Mouse (Mus musculus): ENCODE data around the gene Scamp2. TPM values are rescaled to one million over a fixed set of nuclear protein-coding genes. Genes with fewer than 3 reads are reported as not detected.

Gene Scamp2
- total RNA-seq, 2 experiments from 2014 or later = 42.9 to 48.5 TPM

DNA sequence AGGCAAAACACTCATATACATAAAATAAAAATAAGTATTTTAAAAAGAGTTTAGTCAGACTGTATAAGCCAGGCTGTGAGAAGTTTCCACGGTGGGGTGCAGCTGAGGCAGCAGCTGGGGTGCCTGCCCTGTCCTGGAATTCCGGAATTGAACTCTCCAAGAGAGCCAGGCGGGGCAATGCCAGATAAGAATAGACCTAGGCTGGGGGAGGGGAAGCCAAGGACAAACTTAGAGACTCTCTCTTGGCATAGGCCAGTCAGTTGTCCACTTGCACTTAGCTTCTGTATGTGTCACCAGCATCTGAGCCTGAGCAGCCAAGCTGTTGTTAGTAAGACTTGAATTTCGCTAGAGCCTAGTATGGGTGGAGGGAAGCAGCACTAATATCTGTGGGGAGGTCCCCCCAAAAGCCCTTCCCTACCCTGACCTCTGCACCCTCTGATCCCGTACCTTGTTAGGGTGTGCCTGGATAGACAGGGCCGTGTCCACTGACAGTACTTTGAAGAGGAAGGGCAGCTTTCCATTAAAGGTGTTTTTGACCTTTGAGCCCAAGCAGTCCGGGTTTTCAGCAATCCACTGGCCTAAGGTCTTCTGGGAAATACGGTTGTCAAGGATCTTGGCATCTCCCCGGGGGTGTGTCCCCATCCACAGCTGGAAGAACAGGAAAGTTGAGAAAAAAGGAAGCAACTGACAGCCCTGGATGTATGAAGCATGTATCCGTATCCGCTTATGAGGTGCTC, 10.4 kb upstream of the Scamp2 start:
- DNase-seq = peak; percentile 76

DNA sequence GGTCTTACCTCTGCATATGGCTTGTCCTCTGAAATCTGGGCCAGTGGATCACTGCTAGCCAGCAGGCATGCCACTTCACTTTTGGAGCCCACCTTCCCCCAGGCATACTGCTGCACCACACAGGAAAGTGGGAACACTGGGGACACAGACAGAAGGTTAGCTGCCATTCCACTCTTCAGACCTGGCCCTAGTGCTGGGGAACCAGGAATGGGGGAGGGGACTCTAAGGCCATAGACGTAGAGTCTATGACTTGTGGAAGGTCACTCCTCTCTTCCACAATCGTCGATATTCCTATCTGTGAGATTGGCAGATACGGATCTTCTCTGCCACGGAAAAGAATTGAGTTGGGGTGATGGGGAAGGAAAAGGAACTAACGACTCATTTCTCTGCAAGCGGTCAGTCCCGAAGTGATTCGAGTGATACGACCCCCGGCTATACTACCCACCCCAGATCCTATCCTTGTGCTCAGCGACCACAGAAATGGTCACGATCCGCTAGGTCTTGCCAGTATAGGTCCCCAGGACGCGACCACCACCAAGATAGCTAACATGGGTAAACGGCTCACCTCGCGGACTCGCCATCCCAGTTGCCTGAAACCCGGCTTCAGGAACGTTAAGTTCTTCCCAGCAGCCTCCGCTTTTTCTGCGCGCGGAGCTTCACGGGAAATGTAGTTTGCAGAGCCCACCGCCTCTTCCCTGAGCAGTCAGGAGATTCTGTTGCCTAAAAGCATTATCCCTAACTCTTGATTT, 8.4 kb upstream of the Scamp2 start, which contains the start of gene Mpi:
Gene Mpi, minus strand, starts transcription at position 625 of the 749 bp plus-strand sequence.
- peak; percentile 82 for DNase-seq

DNA sequence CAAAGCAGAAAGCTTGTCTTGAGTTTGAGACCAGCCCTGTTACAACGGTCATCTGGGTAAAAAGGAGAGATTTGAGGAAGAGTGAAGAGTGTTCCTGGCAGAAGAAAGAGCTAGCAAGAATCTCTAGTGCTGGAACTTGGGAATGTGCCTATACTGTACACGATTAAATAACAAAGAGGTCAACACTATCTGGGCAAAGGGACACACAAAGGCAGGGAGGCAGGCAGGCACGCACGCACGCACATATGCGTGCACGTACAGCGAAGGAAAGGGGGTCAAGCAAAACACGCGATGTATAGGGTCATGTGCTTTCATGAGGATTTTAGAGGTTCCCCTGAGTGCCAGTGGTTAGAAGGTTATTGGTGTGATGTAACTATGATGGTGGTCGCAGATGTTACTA, 7.6 kb upstream of the Scamp2 start:
- DNase-seq = no peak

DNA sequence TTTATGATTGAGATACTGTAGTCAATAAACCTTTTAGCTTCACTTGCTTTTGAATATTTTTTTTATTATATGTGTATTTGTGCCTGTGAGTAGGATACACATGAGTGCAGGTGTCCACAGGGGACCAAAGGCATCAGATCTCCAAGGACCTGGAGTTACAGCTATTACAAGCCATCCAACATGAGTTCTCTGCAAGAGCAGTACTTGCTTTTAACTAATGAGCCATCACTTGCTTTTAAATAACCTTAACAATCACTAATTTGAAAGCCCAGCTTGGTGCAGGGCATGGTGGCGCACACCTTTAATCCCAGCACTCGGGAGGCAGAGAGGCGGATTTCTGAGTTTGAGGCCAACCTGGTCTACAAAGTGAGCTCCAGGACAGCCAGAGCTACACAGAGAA, 6.0 kb upstream of the Scamp2 start:
- DNase-seq = no peak

DNA sequence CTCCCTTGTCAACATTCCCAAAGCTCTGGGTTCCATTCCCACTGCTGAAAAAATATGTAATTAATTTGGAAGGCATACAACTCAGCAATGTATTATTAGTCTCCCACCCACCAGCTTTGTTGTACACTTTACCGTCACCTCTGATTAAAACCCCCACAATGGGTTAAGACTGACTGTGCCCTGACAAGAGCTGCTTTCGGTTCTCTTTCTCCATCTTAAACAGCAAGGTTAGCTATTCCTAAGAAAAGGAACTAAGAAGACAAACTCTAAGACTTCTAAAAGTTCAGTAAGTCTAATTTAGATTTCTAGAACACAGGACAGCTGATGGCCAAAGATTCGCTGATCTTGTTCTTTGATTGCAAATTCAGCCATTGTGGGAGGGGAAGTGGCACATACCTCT, 3.5 kb upstream of the Scamp2 start:
- no peak for DNase-seq

DNA sequence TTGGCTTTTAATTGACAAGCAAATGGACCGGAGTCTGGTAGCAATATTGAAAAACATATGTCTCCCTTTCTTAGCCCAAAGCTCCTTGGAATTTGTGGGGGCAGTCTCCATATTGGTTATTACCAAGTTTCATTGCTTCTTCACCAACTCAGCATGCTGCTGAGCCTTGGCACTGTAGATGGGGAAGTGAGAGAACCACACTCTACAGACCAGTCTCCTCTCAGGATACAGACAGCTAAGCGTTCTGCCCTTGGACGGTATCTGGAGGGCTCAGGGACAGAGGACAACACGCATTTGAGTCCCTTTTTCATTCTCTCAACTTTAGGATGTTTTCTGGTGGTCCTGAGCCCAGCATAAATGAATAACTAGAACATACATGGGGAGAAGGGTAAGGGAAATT, 2.1 kb upstream of the Scamp2 start:
- DNase-seq = no peak

DNA sequence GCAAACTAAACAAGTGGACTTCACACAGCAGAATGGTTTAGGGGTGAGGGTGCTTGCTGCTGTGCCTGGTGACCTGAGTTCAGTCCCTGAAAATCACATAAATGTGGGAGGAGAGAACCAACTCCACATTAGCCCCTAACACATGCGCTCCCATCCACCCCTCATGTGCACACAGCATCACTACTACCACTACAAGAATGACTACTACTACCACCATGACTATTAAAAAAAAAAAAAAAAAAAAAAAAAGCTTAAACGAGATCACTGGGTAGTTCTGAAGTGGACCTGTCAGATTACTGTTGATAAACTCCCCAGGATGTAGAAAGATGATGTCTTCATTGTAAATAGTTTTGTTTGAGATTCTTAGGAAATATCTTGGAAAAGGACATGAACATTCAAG, 1.2 kb upstream of the Scamp2 start:
- DNase-seq = no peak

DNA sequence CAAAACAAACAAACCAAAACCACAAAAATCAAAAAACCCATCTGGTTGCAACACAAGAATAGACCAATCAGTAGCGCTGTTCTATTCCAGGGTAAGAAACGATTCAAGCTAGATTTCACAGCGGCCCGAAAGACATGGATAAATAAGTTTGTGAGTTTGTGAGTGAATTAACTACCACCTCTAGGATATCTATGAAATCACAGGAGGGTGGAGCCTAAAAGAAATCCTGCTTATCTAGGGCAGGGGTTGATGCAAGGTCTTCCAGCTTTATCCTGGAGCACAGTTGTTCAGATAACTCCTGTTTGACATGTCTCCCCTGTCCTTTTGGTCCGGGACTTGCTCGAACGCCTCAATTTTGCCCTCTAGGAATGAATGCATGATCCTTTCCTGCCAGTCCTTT, 480 bp upstream of the Scamp2 start:
- no peak for DNase-seq

DNA sequence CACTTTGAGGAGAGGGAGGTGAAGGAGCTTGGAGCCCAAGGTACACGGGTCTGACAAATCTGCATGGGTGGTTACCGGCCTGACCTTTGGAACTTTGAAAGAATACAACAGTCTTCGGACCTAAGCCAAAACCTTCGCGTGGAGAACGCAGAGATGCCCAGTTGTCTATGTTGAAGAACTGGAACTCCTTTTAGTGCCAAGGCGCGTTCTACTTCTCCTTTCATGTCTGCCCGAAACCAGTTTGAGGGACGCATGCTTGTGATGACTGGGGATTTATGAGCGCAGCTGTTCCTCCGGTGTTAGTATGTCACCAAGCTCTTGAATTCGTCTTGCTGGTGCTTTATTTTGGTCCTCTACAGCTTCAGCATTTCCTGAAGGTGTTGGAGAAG, 962 bp downstream of the Scamp2 start:
- no peak for DNase-seq

DNA sequence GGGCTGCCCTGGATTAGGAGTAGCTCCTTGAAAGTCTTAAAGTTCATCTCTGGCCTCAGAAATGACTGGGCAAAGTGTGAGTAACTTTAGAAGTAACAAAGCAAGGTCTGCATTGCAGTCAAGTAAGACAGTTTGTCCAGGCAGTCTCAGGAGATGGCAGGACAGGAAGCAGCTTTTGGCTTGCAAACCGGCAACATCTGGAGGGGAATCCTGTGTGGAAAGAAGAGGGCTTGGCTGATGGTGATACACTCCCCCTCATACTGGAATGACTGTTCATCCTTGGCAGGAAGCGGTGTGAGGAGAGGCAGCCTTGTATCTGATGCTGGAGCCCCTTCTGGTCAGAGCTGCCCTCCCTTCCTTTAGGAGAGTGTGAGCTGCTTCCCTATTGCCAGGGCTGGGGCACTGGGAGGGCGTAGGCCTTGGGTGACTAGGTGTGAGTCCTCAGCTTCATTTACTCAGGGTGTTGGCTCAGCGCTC, 2.2 kb downstream of the Scamp2 start:
- peak; percentile 33 for DNase-seq

DNA sequence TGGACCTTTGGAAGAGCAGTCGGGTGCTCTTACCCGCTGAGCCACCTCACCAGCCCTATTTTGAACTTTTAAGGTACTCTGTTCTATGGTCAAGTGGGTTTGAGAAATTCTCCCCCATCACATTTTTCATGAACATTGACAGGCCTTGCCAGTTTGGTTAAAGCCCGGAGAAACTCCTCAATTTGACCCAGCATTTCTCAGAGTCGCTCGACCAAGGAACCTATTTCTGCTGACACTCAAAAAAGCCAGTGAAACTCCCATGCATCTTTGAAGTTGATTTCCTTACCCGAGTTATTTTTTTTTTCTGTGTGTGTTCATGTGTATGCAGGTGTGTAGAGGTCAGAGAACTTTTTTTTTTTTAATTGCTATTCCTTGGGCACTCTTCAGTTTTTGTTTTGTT, 3.9 kb downstream of the Scamp2 start:
- no peak for DNase-seq

DNA sequence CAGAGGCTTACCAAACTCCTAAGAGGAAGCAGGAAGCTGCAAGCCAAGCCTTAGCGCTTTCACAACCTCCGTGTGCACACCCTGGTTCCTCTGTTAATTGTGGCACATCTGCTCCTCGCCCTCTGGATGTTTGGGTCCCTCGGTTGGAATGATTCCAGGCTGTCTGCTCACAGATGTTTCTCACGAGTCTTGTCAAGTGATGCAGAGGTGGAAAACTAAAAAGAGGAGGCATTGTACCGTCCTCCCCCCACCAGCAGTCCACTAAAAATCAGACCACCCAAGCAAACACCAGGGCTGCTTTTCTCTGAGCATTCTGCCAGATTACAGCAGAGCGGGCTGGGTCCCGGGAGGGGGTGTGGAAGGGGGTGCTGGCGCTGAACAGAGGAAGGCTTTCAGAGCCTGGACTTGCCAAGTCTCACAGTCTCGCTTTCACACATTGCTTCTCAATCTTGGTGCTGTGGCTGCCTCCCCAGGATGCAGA, 5.0 kb downstream of the Scamp2 start:
- DNase-seq = peak; percentile 49

DNA sequence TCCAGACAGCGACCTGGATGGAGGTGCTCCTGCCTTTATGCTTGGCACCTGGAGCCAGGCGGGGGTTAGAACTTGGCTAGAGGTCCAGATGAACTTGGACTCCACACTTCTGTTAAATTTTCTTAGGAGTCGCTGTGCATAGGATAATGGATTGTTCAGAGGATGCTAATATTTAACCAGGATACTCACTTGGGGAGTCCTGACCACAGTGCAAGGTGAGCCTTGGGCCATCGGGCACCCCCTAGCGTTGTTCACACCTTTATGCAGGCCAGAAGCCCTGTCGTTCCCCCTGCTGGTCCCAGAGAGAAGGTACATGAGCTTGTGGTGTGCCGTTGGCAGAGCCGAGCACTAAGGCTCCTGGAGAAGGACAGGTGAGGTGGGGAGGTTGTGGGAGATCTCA, 6.1 kb downstream of the Scamp2 start:
- DNase-seq = no peak

DNA sequence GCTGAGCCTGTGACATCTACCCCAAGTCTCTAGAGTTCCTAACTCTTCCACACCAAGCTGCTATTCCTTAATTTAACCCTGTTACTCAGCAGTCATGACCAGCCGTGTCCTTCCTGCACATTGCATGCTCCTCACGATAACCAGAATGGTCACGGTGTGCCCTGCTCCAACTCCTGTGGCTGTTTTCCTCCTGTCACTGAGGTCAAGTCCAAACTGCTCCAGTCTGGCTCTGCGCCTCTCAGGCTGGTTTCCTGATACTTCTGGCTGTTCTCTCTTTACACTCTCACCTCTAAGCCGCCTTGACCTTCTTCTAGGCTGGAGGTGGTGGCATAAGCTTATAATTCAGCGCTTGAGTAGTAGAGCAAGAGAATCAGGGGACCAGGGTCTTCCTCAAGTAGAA, 7.8 kb downstream of the Scamp2 start:
- DNase-seq = no peak

DNA sequence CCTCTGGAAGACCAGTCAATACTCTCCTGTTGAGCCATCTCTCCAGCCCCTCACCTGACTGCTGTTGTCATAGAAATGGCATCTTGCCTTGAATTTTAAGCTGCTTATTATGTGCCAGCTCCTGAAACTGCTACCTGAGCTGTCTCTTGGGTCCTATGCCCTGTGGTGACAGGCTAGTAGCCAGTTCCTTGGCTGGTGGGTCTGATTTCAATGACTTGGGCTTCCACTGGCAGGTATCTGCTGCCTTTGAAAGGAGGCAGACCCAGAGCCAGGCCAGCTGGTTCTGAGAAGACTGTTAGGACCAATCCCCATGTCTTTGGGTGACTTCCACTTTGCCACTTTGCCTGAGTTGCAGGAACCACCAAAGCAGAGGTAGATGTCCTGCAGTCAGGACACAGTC, 13.7 kb downstream of the Scamp2 start:
- no peak for DNase-seq

DNA sequence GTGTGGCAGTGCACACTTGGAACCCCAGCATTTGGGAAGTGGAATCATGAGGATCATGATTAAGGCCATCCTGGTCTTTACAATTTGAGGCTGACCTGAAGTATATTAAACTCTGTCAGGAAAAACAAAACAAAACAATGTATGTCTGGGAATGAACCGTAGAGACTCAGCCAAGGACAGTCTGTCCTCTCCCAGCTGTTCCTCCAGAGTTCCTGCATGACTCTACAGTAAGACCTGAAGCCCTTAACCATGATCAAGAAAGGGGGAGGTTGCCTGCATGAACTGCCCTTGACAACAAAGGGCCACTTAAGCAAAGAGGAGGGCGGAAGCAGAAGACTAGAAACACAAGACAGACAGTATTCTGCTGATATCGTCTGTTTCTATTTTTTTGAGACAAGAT, 14.8 kb downstream of the Scamp2 start:
- DNase-seq = no peak

DNA sequence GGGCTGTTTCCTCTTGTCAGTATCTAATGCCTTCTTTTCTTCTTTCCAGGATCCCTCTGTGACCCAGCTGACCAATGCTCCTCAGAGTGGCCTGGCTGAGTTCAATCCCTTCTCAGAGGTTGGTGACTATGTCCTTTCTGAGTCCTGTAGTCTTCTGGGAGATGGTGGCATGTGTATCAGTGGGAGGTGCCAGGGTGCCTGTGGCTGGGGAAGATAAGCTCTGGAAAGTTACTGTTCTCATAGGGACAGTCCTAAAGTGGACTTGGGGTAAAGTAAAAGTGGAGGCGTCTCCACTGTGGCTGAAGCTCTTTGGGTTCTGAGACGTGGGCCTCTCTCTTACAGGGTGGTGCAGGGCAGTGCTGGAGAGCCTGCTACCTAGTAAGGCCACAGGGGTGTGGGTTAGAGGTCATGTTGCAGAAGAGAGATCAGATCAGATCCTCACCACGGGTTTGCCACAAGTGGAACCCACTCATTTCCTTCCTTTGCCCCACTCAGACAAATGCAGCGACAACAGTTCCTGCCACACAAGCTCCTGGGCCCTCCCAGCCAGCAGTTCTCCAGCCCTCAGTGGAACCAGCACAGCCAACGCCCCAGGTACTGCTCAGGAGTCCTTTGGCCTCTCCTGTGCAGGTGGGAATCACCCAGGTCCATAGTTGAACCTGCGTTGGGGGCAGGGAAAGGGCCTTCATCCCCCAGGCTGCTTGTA, 16.6 kb downstream of the Scamp2 start:
- DNase-seq = no peak

DNA sequence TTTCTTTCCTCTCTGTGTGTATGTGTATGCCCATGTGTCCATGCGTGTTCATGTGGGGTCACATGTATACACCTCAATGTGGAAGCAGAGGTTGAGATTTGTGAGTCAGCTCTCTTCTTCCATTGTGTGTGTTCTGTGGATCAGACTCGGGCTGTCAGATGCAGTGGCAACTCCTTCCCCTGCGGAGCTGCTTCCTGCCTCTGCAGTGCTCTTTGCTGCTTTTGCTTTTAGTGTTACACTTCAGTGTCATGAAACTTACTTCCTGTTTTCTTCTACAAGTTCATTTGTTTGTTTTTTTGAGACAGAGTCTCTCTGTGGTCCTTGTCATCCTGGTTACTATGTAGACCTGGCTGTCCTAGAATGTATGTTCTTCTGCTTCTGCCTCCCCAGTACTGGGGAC, 24.2 kb downstream of the Scamp2 start:
- DNase-seq = no peak

DNA sequence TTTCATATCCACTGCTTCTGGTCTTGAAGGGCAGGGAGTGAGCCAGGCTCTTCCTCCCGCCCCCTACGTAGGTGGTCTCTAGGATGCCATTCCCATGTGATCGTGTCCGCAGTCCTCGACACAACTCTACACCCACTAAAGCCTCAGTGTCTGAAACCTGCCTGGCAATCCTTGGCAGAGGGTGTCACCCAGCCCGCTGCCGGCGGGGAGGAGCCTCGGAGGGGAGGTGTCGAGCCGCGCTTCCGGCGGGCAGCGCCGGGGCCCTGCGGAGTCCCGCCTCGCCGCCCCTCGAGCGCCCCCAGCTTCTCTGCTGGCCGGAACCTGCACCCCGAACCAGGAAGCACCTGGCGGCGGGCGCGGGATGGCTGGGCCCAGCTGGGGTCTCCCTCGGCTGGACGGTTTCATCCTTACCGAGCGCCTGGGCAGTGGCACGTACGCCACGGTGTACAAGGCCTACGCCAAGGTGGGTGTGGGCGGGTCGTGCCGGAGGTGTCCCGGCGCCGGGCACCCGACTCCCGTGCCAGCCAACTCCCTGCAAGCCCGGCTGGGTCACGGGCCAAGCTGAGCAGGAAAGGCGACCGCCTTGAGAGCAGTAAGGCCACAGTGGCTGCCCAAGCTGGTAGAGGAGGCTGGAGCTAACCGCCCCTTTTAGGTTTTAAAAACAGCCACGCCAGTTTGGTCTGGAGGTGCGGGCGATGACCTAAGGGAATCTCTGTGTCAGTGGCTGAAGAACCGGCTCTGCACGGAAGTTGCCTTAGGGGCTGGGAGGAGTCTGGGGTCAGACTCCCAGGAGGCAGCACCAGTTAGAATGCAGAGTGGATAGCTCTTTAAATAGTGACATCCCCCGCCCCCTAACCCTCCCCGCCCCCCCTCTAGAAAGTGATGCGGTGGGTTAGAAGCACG, 28.7 kb downstream of the Scamp2 start, which contains the start of gene Ulk3:
Gene Ulk3, plus strand, starts transcription at position 229 of the 903 bp plus-strand sequence.
- peak; percentile 89 for DNase-seq

DNA sequence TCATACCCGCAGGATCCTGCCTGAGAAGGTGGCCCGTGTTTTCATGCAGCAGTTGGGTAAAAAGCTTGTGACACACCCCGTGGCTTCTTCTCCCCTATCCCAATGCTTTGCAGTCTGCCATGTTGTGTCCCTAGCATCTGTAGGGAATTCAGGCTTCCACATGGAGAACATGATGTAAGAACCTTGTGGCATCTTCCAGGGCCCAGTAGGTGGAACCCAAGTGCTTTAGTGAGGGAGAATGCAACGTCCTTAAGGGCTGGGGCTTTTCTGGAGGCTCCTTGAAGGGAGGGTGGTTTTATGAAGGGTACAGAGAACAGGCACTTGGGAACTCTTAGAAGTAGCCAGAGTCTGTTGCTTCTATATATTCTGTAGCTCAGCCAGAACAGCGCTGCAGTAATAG, 30.0 kb downstream of the Scamp2 start:
- DNase-seq = no peak

DNA sequence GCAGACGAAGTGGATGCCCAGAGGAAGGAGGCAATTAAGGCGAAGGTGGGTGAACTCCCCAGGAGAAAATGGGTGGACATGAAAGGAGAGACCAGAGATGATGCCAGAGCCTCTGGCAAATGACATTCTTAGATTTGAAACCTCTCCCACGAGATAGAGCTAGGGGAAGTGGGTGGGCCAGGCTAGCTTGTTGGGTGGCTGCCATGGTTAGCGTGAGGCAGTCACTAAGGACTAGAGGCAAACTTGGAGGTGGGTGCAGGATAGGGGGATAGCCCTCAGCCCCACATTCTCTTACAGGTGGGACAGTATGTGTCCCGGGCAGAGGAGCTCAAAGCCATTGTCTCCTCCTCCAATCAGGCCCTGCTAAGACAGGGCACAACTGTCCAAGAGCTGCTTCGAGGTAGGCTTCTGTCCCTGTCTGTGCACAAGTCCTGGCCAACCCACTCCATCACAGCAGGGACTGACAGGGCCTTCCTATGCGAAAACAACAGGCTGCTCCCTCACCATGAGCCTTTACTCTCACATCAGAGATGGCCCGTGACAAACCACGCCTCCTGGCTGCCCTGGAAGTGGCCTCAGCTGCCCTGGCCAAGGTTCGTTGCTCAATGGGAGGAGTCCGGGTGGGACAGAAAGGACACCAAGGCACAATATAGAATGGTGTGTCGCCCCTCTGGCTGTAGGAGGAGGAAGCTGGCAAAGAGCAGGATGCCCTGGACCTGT, 32.9 kb downstream of the Scamp2 start:
- no peak for DNase-seq
